Mouse (Mus musculus) bone marrow macrophage, adult 2 months (primary cell): ENCODE measurements around the gene Zfp354a.

Source experiments
- CTCF ChIP-seq: IDR thresholded peaks from 2 replicates; pipeline ENCODE4 v1.5.1; 2012; ENCODE audit warnings: low read depth, mild to moderate bottlenecking, low read length, moderate library complexity
- POLR2A ChIP-seq: IDR thresholded peaks from 2 replicates; pipeline ENCODE4 v1.6.1; 2012; ENCODE audit warnings: mild to moderate bottlenecking, low read depth, low read length, borderline replicate concordance

- TF ChIP-seq CTCF (no peak), POLR2A (no peak)
These were observed 26.2 kb upstream of the Zfp354a start for GRCm38 (mm10) chr11:51032851-51033250.
